Mouse (Mus musculus) kidney, adult 2 months (tissue): ENCODE measurements around the gene Klk15.

ENCODE experiments used
- CTCF ChIP-seq: fragments of 200-500 bp; conservative IDR thresholded peaks from 2 replicates; pipeline ENCODE4 v1.5.1; 2011; ENCODE audit warnings: low read depth, mild to moderate bottlenecking, control low read depth, low read length, moderate library complexity, mixed read lengths; ENCODE audit not compliant: insufficient read depth, insufficient read length
- POLR2A ChIP-seq: fragments of 200-500 bp; IDR thresholded peaks from one replicate; pipeline ENCODE4 v1.6.1; 2011; ENCODE audit warnings: low read depth, low read length, control low read depth

DNA sequence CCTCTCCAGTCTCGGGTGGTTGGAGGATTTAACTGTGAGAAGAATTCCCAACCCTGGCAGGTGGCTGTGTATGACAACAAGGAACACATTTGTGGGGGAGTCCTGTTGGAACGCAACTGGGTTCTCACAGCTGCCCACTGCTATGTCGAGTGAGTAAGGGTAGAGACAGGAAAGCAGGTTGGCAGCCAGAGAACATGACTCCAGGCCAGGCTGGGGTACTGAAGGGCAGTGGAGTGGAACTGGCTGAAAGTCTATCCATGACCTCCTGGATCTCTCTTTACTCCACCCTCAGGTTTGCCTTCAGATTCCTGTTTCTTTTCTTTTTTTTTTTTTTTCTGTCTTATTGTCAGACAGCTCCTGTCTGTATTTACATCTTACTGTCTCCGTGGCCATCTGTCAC is 19.2 kb downstream of the Klk15 start:
- no peak for TF ChIP-seq CTCF
- TF ChIP-seq POLR2A: no peak
